Mouse (Mus musculus): ENCODE results near the gene Plek2. TPM values are rescaled to one million over a fixed set of nuclear protein-coding genes. Genes with fewer than 3 reads are reported as not detected.

The Plek2 gene
- polyA plus RNA-seq, 1 experiment from 2014 or later, result 0.09 TPM

GRCm38 (mm10) chr12:78910684-78911461, 4.1 kb upstream of the Plek2 start:
- ChIA-PET POLR2A (no interaction called here), CTCF (interaction anchor here (1.2 to 1.3 kb wide), 2 partner anchors 8 to 12 kb away, joined by 3 to 4 read pairs; no protein-coding TSS in a partner anchor)
- in situ Hi-C loops (cut with MboI; ENCODE audit: low pct_unique_long_range_greater_than_20kb), result no loop called here
- no peak for ATAC-seq
- TF ChIP-seq CTCF (IDR thresholded peaks at IDR 0.05), result no peak
- no peak for DNase-seq (ENCODE audit: low read depth, low spot score)
- H3K27me3 ChIP-seq, result no peaks in the 10 kb centered on the region

DNA sequence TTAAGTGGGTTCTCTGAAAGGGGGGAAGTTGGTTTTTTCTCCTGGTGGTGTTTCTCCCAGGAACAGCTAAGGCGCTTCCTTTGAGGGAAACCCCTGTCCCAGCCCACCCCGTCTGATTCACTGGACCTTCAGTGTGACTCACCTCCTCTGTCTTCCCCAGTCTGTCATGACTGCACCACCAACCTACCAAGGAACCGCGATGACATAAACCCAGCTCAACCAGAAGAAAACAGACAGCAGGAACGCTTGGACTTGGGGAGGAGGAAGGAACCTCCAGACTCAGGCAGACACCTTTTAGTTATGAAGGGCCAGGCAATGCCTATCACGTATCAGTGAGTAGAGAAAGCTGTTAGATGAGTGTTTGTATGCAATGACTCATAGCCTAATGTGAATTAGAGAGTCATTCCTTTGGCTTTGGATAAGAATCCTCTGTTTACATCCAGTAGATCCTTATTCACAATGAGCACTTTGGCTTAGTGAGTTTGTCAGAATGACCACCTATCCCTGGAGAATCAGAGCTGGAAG, 1.4 kb upstream of the Plek2 start:
- in situ Hi-C loops (cut with MboI; ENCODE audit: low pct_unique_long_range_greater_than_20kb), result no loop called here
- POLR2A ChIA-PET, result no interaction called here
- no peak for TF ChIP-seq CTCF (IDR thresholded peaks at IDR 0.05)
- ATAC-seq (peak; percentile 79), DNase-seq (ENCODE audit: low read depth, low spot score) (peak; percentile 65)
- CTCF ChIA-PET, result interaction anchor here (1.0 to 1.5 kb wide), 2 partner anchors 20 to 184 kb away, joined by 4 read pairs; no protein-coding TSS in a partner anchor
- no peaks in the 10 kb centered on the region for H3K27me3 ChIP-seq

DNA sequence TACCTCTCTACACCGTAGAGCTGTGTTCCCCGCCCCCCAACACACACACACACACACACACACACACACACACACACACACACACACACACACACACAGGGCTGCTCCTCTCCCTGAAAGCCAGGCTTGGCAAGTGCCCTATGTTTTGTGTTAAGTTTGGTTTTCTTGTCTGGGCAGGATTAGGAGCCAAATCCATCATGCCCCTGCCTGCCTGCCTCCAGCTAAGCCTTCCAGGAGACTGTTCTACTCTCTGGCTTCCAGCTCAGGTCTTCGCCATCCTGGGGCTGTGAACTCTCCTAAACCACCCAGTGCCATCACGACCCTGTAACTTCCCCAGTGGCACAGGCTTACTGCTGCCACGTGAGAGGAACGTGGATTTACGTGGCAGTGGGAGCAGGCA, 2.3 kb downstream of the Plek2 start:
- ChIA-PET CTCF (no interaction called here), POLR2A (interaction anchor here (0.7 kb wide), 1 partner anchor 15 kb away, joined by 4 read pairs; no protein-coding TSS in a partner anchor)
- no peak for ATAC-seq

DNA sequence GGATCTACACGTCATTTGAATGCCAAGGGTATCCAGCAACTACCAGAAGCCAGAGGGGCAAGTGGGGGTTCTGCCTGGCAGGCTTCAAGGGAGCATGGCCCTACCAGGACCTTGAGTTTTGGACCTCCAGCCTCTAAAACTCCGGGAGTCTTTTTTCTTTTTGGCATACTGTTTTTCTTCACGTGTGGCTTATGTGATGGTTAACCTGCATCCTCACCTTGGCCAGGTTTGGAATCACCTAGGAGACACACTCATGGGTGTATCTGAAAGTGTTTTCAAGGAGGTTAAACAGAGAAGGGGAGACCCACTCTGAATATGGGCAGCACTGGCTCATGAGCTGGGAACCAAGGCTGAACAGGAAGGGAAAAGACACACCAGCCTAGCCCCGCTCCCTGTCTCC, 3.5 kb downstream of the Plek2 start:
- ChIA-PET CTCF (no interaction called here), POLR2A (no interaction called here)
- TF ChIP-seq CTCF (IDR thresholded peaks at IDR 0.05), result no peak
- no peak for ATAC-seq
- DNase-seq (ENCODE audit: low read depth, low spot score), result no peak
- in situ Hi-C loops (cut with MboI; ENCODE audit: low pct_unique_long_range_greater_than_20kb), result no loop called here
- no peaks in the 10 kb centered on the region for H3K27me3 ChIP-seq

More for the DNA sequence above, 2.3 kb downstream of the Plek2 start:
- H3K27me3 ChIP-seq, result no peaks in the 10 kb centered on the region
- in situ Hi-C loops (cut with MboI; ENCODE audit: low pct_unique_long_range_greater_than_20kb), result no loop called here
- no peak for TF ChIP-seq CTCF (IDR thresholded peaks at IDR 0.05)
- no peak for DNase-seq (ENCODE audit: low read depth, low spot score)

DNA sequence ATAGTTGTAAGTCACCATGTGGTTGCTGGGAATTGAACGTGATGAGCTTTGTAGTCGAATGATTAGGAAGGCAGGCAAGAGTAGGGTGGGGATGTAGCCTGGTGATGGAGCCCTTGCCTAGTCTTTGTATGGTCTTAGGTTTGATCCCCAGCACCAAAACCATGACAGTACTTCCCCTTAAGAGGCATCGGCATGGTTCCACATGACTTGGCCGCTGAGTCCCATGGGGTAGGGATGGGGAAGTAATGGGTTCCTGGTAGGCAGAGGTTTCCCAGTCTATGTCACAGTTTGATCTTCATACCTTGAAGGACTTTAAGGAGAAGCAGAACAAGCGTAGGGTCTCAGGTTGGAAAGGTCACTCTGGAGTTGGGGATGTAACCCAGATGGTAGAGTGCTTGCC, 5.3 kb downstream of the Plek2 start:
- no peak for TF ChIP-seq CTCF (IDR thresholded peaks at IDR 0.05)
- ATAC-seq (no peak), DNase-seq (ENCODE audit: low read depth, low spot score) (no peak)
- in situ Hi-C loops (cut with MboI; ENCODE audit: low pct_unique_long_range_greater_than_20kb), result no loop called here
- POLR2A ChIA-PET, result no interaction called here
- CTCF ChIA-PET, result no interaction called here
- no peaks in the 10 kb centered on the region for H3K27me3 ChIP-seq

GRCm38 (mm10) chr12:78897861-78898260, 8.9 kb downstream of the Plek2 start:
- no peak for TF ChIP-seq CTCF (IDR thresholded peaks at IDR 0.05)
- CTCF ChIA-PET, result interaction anchor here (1.1 kb wide), 1 partner anchor 12 kb away, joined by 3 read pairs; no protein-coding TSS in a partner anchor
- POLR2A ChIA-PET, result no interaction called here
- ATAC-seq (no peak), DNase-seq (ENCODE audit: low read depth, low spot score) (no peak)
- H3K27me3 ChIP-seq, result no peaks in the 10 kb centered on the region
- in situ Hi-C loops (cut with MboI; ENCODE audit: low pct_unique_long_range_greater_than_20kb), result no loop called here

DNA sequence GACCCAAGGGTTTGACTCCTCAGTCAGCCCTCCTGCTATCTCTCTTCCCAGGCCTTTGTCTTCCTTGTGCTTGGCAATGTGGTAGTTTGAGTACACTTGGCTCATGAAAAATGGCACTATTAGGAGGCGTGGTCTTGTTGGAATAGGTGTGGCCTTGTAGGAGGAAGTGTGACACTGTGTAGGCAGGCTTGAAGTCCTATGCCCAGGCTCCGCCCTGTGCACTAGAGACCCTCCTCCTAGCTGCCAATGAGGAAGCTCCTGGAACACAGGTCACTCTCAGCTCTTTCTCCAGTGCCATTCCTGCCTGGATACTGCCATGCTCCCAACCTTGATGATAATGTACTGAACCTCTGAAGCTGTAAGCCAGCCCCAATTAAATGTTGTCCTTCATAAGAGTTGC, 15.6 kb downstream of the Plek2 start:
- no peaks in the 10 kb centered on the region for H3K27me3 ChIP-seq
- ATAC-seq (no peak), DNase-seq (ENCODE audit: low read depth, low spot score) (no peak)
- no peak for TF ChIP-seq CTCF (IDR thresholded peaks at IDR 0.05)
- ChIA-PET POLR2A (no interaction called here), CTCF (interaction anchor here (1.0 kb wide), 1 partner anchor 10 kb away, joined by 3 read pairs; no protein-coding TSS in a partner anchor)
- in situ Hi-C loops (cut with MboI; ENCODE audit: low pct_unique_long_range_greater_than_20kb), result no loop called here

DNA sequence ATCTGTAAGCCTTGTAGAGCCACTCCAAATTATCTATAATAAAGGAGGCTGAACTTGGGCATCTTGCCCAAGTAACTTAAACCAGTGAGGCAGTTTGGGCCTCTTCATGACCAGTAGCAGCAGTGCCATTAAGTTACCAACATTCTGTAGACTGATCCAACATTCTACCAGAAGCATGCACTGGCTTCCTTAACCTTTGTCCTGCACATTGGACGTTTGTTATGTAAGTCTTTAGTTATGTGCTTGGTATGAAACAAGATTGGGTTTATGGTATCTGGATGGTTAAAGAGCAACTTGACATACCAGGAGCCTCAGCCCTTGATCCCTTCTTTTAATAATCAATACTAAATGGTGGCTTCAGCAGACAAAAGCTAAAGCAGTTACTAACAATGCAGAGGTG, 16.7 kb downstream of the Plek2 start:
- no peak for DNase-seq (ENCODE audit: low read depth, low spot score)
- TF ChIP-seq CTCF (IDR thresholded peaks at IDR 0.05), result no peak
- no peaks in the 10 kb centered on the region for H3K27me3 ChIP-seq
- POLR2A ChIA-PET, result no interaction called here
- in situ Hi-C loops (cut with MboI; ENCODE audit: low pct_unique_long_range_greater_than_20kb), result no loop called here
- no peak for ATAC-seq
- CTCF ChIA-PET, result interaction anchor here (2.3 kb wide), 1 partner anchor 10 kb away, joined by 7 read pairs; no protein-coding TSS in a partner anchor

GRCm38 (mm10) chr12:78874581-78874980, 32.2 kb downstream of the Plek2 start:
- CTCF ChIA-PET, result no interaction called here
- POLR2A ChIA-PET, result no interaction called here
- in situ Hi-C loops (cut with MboI; ENCODE audit: low pct_unique_long_range_greater_than_20kb), result no loop called here
- ATAC-seq, result no peak
- peak; percentile 28 for TF ChIP-seq CTCF (IDR thresholded peaks at IDR 0.05)
- no peak for DNase-seq (ENCODE audit: low read depth, low spot score)
- H3K27me3 ChIP-seq, result no peaks in the 10 kb centered on the region

DNA sequence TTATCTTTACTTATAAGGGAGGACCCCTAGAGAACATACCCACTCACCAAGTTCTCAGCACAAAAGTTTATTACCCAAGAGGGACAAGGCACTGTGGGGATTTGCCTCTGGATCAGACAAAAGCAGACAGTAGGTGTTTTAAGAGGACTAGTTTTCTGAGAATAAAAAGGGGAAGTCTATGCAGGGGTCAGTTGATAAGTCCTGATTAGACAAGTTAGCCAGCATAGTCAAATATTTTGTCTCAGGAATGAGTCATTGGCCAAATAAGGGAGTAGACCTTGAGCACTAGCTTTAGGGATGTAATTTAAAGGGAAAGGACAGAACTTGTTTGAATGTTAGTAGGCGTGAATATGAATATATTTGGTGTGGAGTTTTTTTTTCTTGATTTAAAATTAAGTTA, 38.6 kb downstream of the Plek2 start:
- in situ Hi-C loops (cut with MboI; ENCODE audit: low pct_unique_long_range_greater_than_20kb), result no loop called here
- no peaks in the 10 kb centered on the region for H3K27me3 ChIP-seq
- no peak for TF ChIP-seq CTCF (IDR thresholded peaks at IDR 0.05)
- ChIA-PET POLR2A (no interaction called here), CTCF (no interaction called here)
- ATAC-seq (no peak), DNase-seq (ENCODE audit: low read depth, low spot score) (no peak)

DNA sequence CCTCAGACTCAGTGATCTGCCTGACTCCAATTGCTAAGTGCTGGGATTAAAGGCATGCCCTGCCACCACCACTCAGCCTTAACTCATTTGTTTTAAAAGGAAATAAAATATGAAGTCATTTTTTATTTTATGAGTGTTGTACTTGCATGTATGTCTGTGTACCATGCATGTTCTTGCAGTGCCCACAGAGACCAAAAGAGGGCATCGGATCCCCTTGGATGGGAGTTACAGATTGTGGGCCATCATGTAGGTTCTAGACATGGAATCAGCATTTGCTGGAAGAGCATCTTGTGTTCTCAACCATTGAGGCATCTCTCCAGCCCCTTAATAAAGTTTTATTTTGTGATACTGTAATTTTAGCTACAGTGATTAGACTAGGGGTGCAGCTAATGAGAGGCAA, 41.3 kb downstream of the Plek2 start:
- ChIA-PET POLR2A (interaction anchor here (1.0 kb wide), 1 partner anchor 24 kb away, joined by 3 read pairs; no protein-coding TSS in a partner anchor), CTCF (no interaction called here)
- in situ Hi-C loops (cut with MboI; ENCODE audit: low pct_unique_long_range_greater_than_20kb), result no loop called here
- no peak for DNase-seq (ENCODE audit: low read depth, low spot score)
- TF ChIP-seq CTCF (IDR thresholded peaks at IDR 0.05), result peak; percentile 67
- H3K27me3 ChIP-seq, result no peaks in the 10 kb centered on the region
- no peak for ATAC-seq

Measured in Patski (cell line).